Mouse (Mus musculus) midbrain, embryonic 15.5 days (tissue): ENCODE results near the gene Ttc28. TPM values are rescaled to one million over a fixed set of nuclear protein-coding genes. Genes with fewer than 3 reads are reported as not detected.
A peak's percentile ranks its signal among the peaks of the same experiment; 100 is the strongest.

Experiments
- ATAC-seq: fragments of 200-750 bp; cut with Nextera tagmentation; replicated peaks from 2 replicates; pipeline ENCODE4 v1.8.0; 2017; ENCODE audit warnings: moderate TSS enrichment
- H3K27ac ChIP-seq: fragments of 300-500 bp; sonication (generic); 2 replicates; pipeline ENCODE4 v1.5.1; 2015; ENCODE audit warnings: mild to moderate bottlenecking, inconsistent platforms
- H3K27me3 ChIP-seq: fragments of 300-500 bp; sonication (generic); replicated peaks from 2 replicates; pipeline ENCODE4 v1.6.1; 2015; ENCODE audit warnings: inconsistent platforms
- H3K36me3 ChIP-seq: fragments of 300-500 bp; sonication (generic); replicated peaks from 2 replicates; pipeline ENCODE4 v1.6.1; 2015; ENCODE audit warnings: inconsistent platforms
- H3K4me1 ChIP-seq: fragments of 300-500 bp; sonication (generic); 2 replicates; pipeline ENCODE4 v1.6.1; 2015; ENCODE audit warnings: inconsistent platforms
- H3K4me2 ChIP-seq: fragments of 300-500 bp; sonication (generic); 2 replicates; pipeline ENCODE4 v1.6.1; 2015; ENCODE audit warnings: inconsistent platforms, mild to moderate bottlenecking, moderate library complexity
- H3K4me3 ChIP-seq: fragments of 300-500 bp; sonication (generic); 2 replicates; pipeline ENCODE4 v1.5.1; 2015; ENCODE audit warnings: mild to moderate bottlenecking, inconsistent platforms
- H3K9ac ChIP-seq: fragments of 300-500 bp; sonication (generic); 2 replicates; pipeline ENCODE4 v1.6.1; 2015; ENCODE audit warnings: mild to moderate bottlenecking, inconsistent platforms
- H3K9me3 ChIP-seq: fragments of 300-500 bp; sonication (generic); 2 replicates; pipeline ENCODE4 v1.6.1; 2016; ENCODE audit warnings: inconsistent platforms
- WGBS: fragments of 180-500 bp; shearing (Covaris S2); methylation state at CpG from one replicate; pipeline ENCODE4 v1.1.7; 2015; ENCODE audit warnings: mixed read lengths; 5-methylcytosine and 5-hydroxymethylcytosine counted together
- polyA plus RNA-seq: library from polyadenylated mRNA; unstranded; fragments of >200 nt; fragmentation: Nextera tagmentation; extraction: Ambion mirVana; gene quantifications from 2 replicates; pipeline ENCODE4 v1.2.1, GENCODE M21; 2015

Gene Ttc28
- polyA plus RNA-seq, 1 experiment from 2014 or later: 23.8 TPM

GRCm38 (mm10) chr5:111063991-111064390 lies 184.4 kb downstream of the Ttc28 start:
- Histone ChIP-seq H3K36me3 (no peaks in the 10 kb centered on the region), H3K9me3 (no peaks in the 10 kb centered on the region), H3K27ac (peak overlapping the region; percentile 32; the same call in 1 of the 2 replicates), H3K27me3 (no peaks in the 10 kb centered on the region), H3K4me3 (no peak overlapping the region), H3K4me1 (peaks cover 40% of the 10 kb centered on the region), H3K9ac (no peak overlapping the region), H3K4me2 (no peak overlapping the region)
- 78% methylated on average over 3 of the region's 3 CpGs for WGBS
- ATAC-seq: no peak

- Histone ChIP-seq H3K9ac (no peak overlapping the region), H3K36me3 (no peaks in the 10 kb centered on the region), H3K4me2 (no peak overlapping the region), H3K27me3 (no peaks in the 10 kb centered on the region), H3K4me3 (no peak overlapping the region), H3K4me1 (peaks cover 52% of the 10 kb centered on the region), H3K27ac (peak overlapping the region; percentile 17; the same call in 1 of the 2 replicates), H3K9me3 (no peaks in the 10 kb centered on the region)
- ATAC-seq: no peak
- WGBS: 47% methylated on average over 4 of the region's 4 CpGs
Measured at GRCm38 (mm10) chr5:111065770-111066169, 186.2 kb downstream of the Ttc28 start.

- H3K9me3 ChIP-seq: no peaks in the 10 kb centered on the region
- H3K36me3 ChIP-seq: no peaks in the 10 kb centered on the region
- H3K27ac ChIP-seq: no peak overlapping the region
- H3K4me2 ChIP-seq: no peak overlapping the region
- H3K27me3 ChIP-seq: no peaks in the 10 kb centered on the region
- H3K4me3 ChIP-seq: no peak overlapping the region
- WGBS: 81% methylated on average over 5 of the region's 5 CpGs
- no peak for ATAC-seq
- H3K4me1 ChIP-seq: peaks cover 64% of the 10 kb centered on the region
- no peak overlapping the region for H3K9ac ChIP-seq
Measured at GRCm38 (mm10) chr5:111069503-111069902, 189.9 kb downstream of the Ttc28 start.

- Histone ChIP-seq H3K4me2 (no peak overlapping the region), H3K4me3 (no peak overlapping the region), H3K4me1 (peaks cover 63% of the 10 kb centered on the region), H3K9ac (no peak overlapping the region), H3K9me3 (no peaks in the 10 kb centered on the region), H3K27me3 (no peaks in the 10 kb centered on the region), H3K27ac (no peak overlapping the region), H3K36me3 (no peaks in the 10 kb centered on the region)
- no peak for ATAC-seq
- 77% methylated on average over 5 of the region's 5 CpGs for WGBS
Measured at GRCm38 (mm10) chr5:111069931-111070330, 190.3 kb downstream of the Ttc28 start.

GRCm38 (mm10) chr5:111070361-111070760 lies 190.8 kb downstream of the Ttc28 start:
- ATAC-seq: no peak
- H3K36me3 ChIP-seq: no peaks in the 10 kb centered on the region
- no peak overlapping the region for H3K9ac ChIP-seq
- no peak overlapping the region; the same call in 1 of the 2 replicates for H3K27ac ChIP-seq
- H3K4me2 ChIP-seq: no peak overlapping the region
- no peak overlapping the region for H3K4me3 ChIP-seq
- H3K4me1 ChIP-seq: peaks cover 64% of the 10 kb centered on the region
- no peaks in the 10 kb centered on the region for H3K9me3 ChIP-seq
- H3K27me3 ChIP-seq: no peaks in the 10 kb centered on the region
- WGBS: 29% methylated on average over 6 of the region's 6 CpGs

- Histone ChIP-seq H3K9me3 (no peaks in the 10 kb centered on the region), H3K27ac (peak overlapping the region; percentile 61), H3K36me3 (no peaks in the 10 kb centered on the region), H3K27me3 (no peaks in the 10 kb centered on the region), H3K4me3 (no peak overlapping the region), H3K4me1 (peaks cover 46% of the 10 kb centered on the region), H3K4me2 (no peak overlapping the region), H3K9ac (no peak overlapping the region)
- 27% methylated on average over 6 of the region's 6 CpGs for WGBS
- ATAC-seq: peak; percentile 51; the same call in 1 of the 2 replicates
Measured at GRCm38 (mm10) chr5:111073316-111073736, 193.7 kb downstream of the Ttc28 start.

GRCm38 (mm10) chr5:111074050-111074449 lies 194.4 kb downstream of the Ttc28 start:
- no peak for ATAC-seq
- Histone ChIP-seq H3K4me1 (peaks cover 44% of the 10 kb centered on the region), H3K36me3 (no peaks in the 10 kb centered on the region), H3K27me3 (no peaks in the 10 kb centered on the region), H3K4me2 (no peak overlapping the region; the same call in 1 of the 2 replicates), H3K27ac (0 out of 2 replicates have a peak overlapping the region, but pooled peaks have one; percentile 61), H3K4me3 (no peak overlapping the region), H3K9ac (no peak overlapping the region), H3K9me3 (no peaks in the 10 kb centered on the region)
- 35% methylated on average over 7 of the region's 7 CpGs for WGBS

GRCm38 (mm10) chr5:111075841-111076240 lies 196.2 kb downstream of the Ttc28 start:
- H3K9ac ChIP-seq: no peak overlapping the region
- H3K4me3 ChIP-seq: no peak overlapping the region
- peaks cover 29% of the 10 kb centered on the region for H3K4me1 ChIP-seq
- no peak for ATAC-seq
- H3K27ac ChIP-seq: no peak overlapping the region
- no peaks in the 10 kb centered on the region for H3K9me3 ChIP-seq
- no peaks in the 10 kb centered on the region for H3K36me3 ChIP-seq
- no peaks in the 10 kb centered on the region for H3K27me3 ChIP-seq
- H3K4me2 ChIP-seq: no peak overlapping the region
- WGBS: 73% methylated on average over 5 of the region's 5 CpGs

- no peak overlapping the region for H3K27ac ChIP-seq
- H3K4me3 ChIP-seq: no peak overlapping the region
- no peaks in the 10 kb centered on the region for H3K27me3 ChIP-seq
- peaks cover 29% of the 10 kb centered on the region for H3K4me1 ChIP-seq
- no peak overlapping the region for H3K9ac ChIP-seq
- 82% methylated on average over 9 of the region's 9 CpGs for WGBS
- no peaks in the 10 kb centered on the region for H3K36me3 ChIP-seq
- H3K9me3 ChIP-seq: no peaks in the 10 kb centered on the region
- no peak for ATAC-seq
- no peak overlapping the region for H3K4me2 ChIP-seq
Measured at GRCm38 (mm10) chr5:111077261-111077660, 197.7 kb downstream of the Ttc28 start.

GRCm38 (mm10) chr5:111080601-111081000 lies 201.0 kb downstream of the Ttc28 start:
- Histone ChIP-seq H3K27me3 (no peaks in the 10 kb centered on the region), H3K4me1 (peaks cover 2% of the 10 kb centered on the region), H3K36me3 (no peaks in the 10 kb centered on the region), H3K27ac (no peak overlapping the region), H3K9me3 (no peaks in the 10 kb centered on the region), H3K9ac (no peak overlapping the region), H3K4me3 (no peak overlapping the region), H3K4me2 (no peak overlapping the region)
- 92% methylated on average over 5 of the region's 5 CpGs for WGBS
- ATAC-seq: no peak

GRCm38 (mm10) chr5:111085849-111086248 lies 206.2 kb downstream of the Ttc28 start:
- no peaks in the 10 kb centered on the region for H3K27me3 ChIP-seq
- H3K27ac ChIP-seq: no peak overlapping the region
- no peaks in the 10 kb centered on the region for H3K36me3 ChIP-seq
- no peak overlapping the region for H3K4me2 ChIP-seq
- no peaks in the 10 kb centered on the region for H3K9me3 ChIP-seq
- no peak overlapping the region for H3K4me3 ChIP-seq
- ATAC-seq: no peak
- no peaks in the 10 kb centered on the region for H3K4me1 ChIP-seq
- H3K9ac ChIP-seq: no peak overlapping the region
- 96% methylated on average over 4 of the region's 4 CpGs for WGBS

GRCm38 (mm10) chr5:111096750-111097149 lies 217.1 kb downstream of the Ttc28 start:
- H3K27me3 ChIP-seq: no peaks in the 10 kb centered on the region
- H3K4me3 ChIP-seq: no peak overlapping the region
- H3K4me2 ChIP-seq: no peak overlapping the region
- H3K9me3 ChIP-seq: no peaks in the 10 kb centered on the region
- ATAC-seq: no peak
- H3K4me1 ChIP-seq: peaks cover 36% of the 10 kb centered on the region
- H3K27ac ChIP-seq: peak overlapping the region; percentile 23; the same call in 1 of the 2 replicates
- H3K36me3 ChIP-seq: no peaks in the 10 kb centered on the region
- H3K9ac ChIP-seq: no peak overlapping the region
- WGBS: 11% methylated on average over 5 of the region's 5 CpGs
